8 mouse cellular contexts compared by ENCODE assay signal in genomic region chr11:69581814-69582213, GRCm38 (mm10). TPM values are rescaled to one million over a fixed set of nuclear protein-coding genes. Genes with fewer than 3 reads are reported as not detected.
DNase-seq lines count a peak whose midpoint lies in the region; ATAC-seq and TF ChIP-seq lines count a peak whose summit lies in the region.

No protein-coding gene starts in this region.

- no peak for DNase-seq in kidney, postnatal 14 days
- DNase-seq in hindbrain, postnatal 0 days (ENCODE audit: low spot score): peak; percentile 30
- DNase-seq in neural tube, embryonic 10.5 days (ENCODE audit: extremely low spot score, low spot score): peak; percentile 34
- DNase-seq in urinary bladder, adult 18-20 months (ENCODE audit: low spot score in 2 of 2): no peak
- DNase-seq in thymus, postnatal 4 days: no peak
- no peak for DNase-seq in kidney, postnatal 25 days

- H3K4me1 ChIP-seq in kidney, embryonic 14.5 days (ENCODE audit: control insufficient read depth, insufficient read depth, low read length): peaks cover 28% of the 10 kb centered on the region
- peaks cover 5% of the 10 kb centered on the region for H3K4me1 ChIP-seq in bone marrow, adult 2 months (ENCODE audit: control insufficient read depth, insufficient read depth, low read length)
- H3K4me1 ChIP-seq in hindbrain, postnatal 0 days (ENCODE audit: insufficient read depth, low read length): peaks cover 10% of the 10 kb centered on the region

- H3K27me3 ChIP-seq in kidney, embryonic 14.5 days (ENCODE audit: control insufficient read depth, insufficient read depth, low read length): no peaks in the 10 kb centered on the region
- no peaks in the 10 kb centered on the region for H3K27me3 ChIP-seq in hindbrain, postnatal 0 days (ENCODE audit: insufficient read depth, low read length)

- no peaks in the 10 kb centered on the region for H3K9me3 ChIP-seq in kidney, embryonic 14.5 days (ENCODE audit: control insufficient read depth, low read length)
- no peaks in the 10 kb centered on the region for H3K9me3 ChIP-seq in hindbrain, postnatal 0 days (ENCODE audit: low read length)

- H3K4me3 ChIP-seq in kidney, embryonic 14.5 days (ENCODE audit: low read length): peak overlapping the region; percentile 83
- H3K4me3 ChIP-seq in bone marrow, adult 2 months (replicated peaks; ENCODE audit: control insufficient read depth, low read depth, low read length): peak overlapping the region; percentile 90
- peak overlapping the region; percentile 80 for H3K4me3 ChIP-seq in hindbrain, postnatal 0 days (ENCODE audit: low read length)

- peak overlapping the region; percentile 93 for H3K4me2 ChIP-seq in kidney, embryonic 14.5 days (replicated peaks; ENCODE audit: low read depth, low read length)
- peak overlapping the region; percentile 90 for H3K4me2 ChIP-seq in hindbrain, postnatal 0 days (ENCODE audit: low read depth, low read length)

- no peak for TF ChIP-seq POLR2A in bone marrow, adult 2 months (IDR thresholded peaks at IDR 0.05; ENCODE audit: borderline replicate concordance, control insufficient read depth, low read depth, low read length)

- H3K36me3 ChIP-seq in kidney, embryonic 14.5 days (ENCODE audit: control insufficient read depth, insufficient read depth, low read length): peaks cover 19% of the 10 kb centered on the region; the same call in 1 of the 2 replicates
- no peaks in the 10 kb centered on the region for H3K36me3 ChIP-seq in hindbrain, postnatal 0 days (ENCODE audit: insufficient read depth, low read length)

- TF ChIP-seq CTCF in bone marrow, adult 2 months (IDR thresholded peaks at IDR 0.05; ENCODE audit: control insufficient read depth, insufficient read depth, low read length): no peak
- no peak for TF ChIP-seq CTCF in hindbrain, postnatal 0 days (IDR thresholded peaks at IDR 0.05; ENCODE audit: low read depth)

- no peak for ATAC-seq in kidney, embryonic 14.5 days (ENCODE audit: low FRiP score, low TSS enrichment)
- no peak for ATAC-seq in hindbrain, postnatal 0 days

- H3K27ac ChIP-seq in kidney, embryonic 14.5 days (ENCODE audit: low read depth, low read length): peak overlapping the region; percentile 97
- peak overlapping the region; percentile 92; the same call in 1 of the 2 replicates for H3K27ac ChIP-seq in bone marrow, adult 2 months (ENCODE audit: control insufficient read depth, insufficient read depth, low read depth, low read length, poor library complexity)
- H3K27ac ChIP-seq in hindbrain, postnatal 0 days: peak overlapping the region; percentile 96

- 1% methylated on average over 8 of the region's 8 CpGs for WGBS in kidney, embryonic 14.5 days
- 3% methylated on average over 8 of the region's 8 CpGs for WGBS in bone marrow, adult 2 months
- 1% methylated on average over 8 of the region's 8 CpGs for WGBS in hindbrain, postnatal 0 days

- H3K9ac ChIP-seq in kidney, embryonic 14.5 days (ENCODE audit: low read depth, low read length): peak overlapping the region; percentile 78
- H3K9ac ChIP-seq in hindbrain, postnatal 0 days (replicated peaks; ENCODE audit: low read length): peak overlapping the region; percentile 76

RNA-seq across cellular contexts. Expression of gene Trp53, which starts 1.7 kb away (rescaled TPM):
- polyA plus RNA-seq in kidney, embryonic 14.5 days (2014; fragmentation: Nextera tagmentation; extraction: Ambion mirVana): 214 and 219 TPM in 2 replicates
- polyA plus RNA-seq in bone marrow, adult 2 months (2011; ENCODE audit: insufficient read depth, insufficient read length, low replicate concordance, missing spikeins): 34.5 and 71.7 TPM in 2 replicates
- total RNA-seq in hindbrain, postnatal 0 days (2014; rRNA removed): 33.5 and 41.5 TPM in 2 replicates
- 36.6 and 37.4 TPM in 2 replicates for polyA plus RNA-seq in hindbrain, postnatal 0 days (2015; fragmentation: Nextera tagmentation; extraction: Ambion mirVana)

RNA-seq across cellular contexts. Expression of gene Wrap53, which starts 1.8 kb away (rescaled TPM):
- polyA plus RNA-seq in kidney, embryonic 14.5 days (2014; fragmentation: Nextera tagmentation; extraction: Ambion mirVana): 26.9 and 31.9 TPM in 2 replicates
- polyA plus RNA-seq in bone marrow, adult 2 months (2011; ENCODE audit: insufficient read depth, insufficient read length, low replicate concordance, missing spikeins): 28.1 and 36.2 TPM in 2 replicates
- 16.4 and 19.4 TPM in 2 replicates for total RNA-seq in hindbrain, postnatal 0 days (2014; rRNA removed)
- 12.8 and 13.8 TPM in 2 replicates for polyA plus RNA-seq in hindbrain, postnatal 0 days (2015; fragmentation: Nextera tagmentation; extraction: Ambion mirVana)

RNA-seq across cellular contexts. Expression of gene Efnb3, which starts 21.8 kb away (rescaled TPM):
- 3.9 and 9.0 TPM in 2 replicates for polyA plus RNA-seq in kidney, embryonic 14.5 days (2014; fragmentation: Nextera tagmentation; extraction: Ambion mirVana)
- 1.9 and 2.2 TPM in 2 replicates for polyA plus RNA-seq in bone marrow, adult 2 months (2011; ENCODE audit: insufficient read depth, insufficient read length, low replicate concordance, missing spikeins)
- 97.9 and 111 TPM in 2 replicates for total RNA-seq in hindbrain, postnatal 0 days (2014; rRNA removed)
- 93.3 and 94.4 TPM in 2 replicates for polyA plus RNA-seq in hindbrain, postnatal 0 days (2015; fragmentation: Nextera tagmentation; extraction: Ambion mirVana)

RNA-seq across cellular contexts. Expression of gene Atp1b2, which starts 23.9 kb away (rescaled TPM):
- 7.6 and 11.4 TPM in 2 replicates for polyA plus RNA-seq in kidney, embryonic 14.5 days (2014; fragmentation: Nextera tagmentation; extraction: Ambion mirVana)
- polyA plus RNA-seq in bone marrow, adult 2 months (2011; ENCODE audit: insufficient read depth, insufficient read length, low replicate concordance, missing spikeins): 12.1 and 16.9 TPM in 2 replicates
- total RNA-seq in hindbrain, postnatal 0 days (2014; rRNA removed): 185 and 210 TPM in 2 replicates
- 145 and 157 TPM in 2 replicates for polyA plus RNA-seq in hindbrain, postnatal 0 days (2015; fragmentation: Nextera tagmentation; extraction: Ambion mirVana)

RNA-seq across cellular contexts. Expression of gene Dnah2, which starts 32.9 kb away (rescaled TPM):
- 0.87 and 1.5 TPM in 2 replicates for polyA plus RNA-seq in kidney, embryonic 14.5 days (2014; fragmentation: Nextera tagmentation; extraction: Ambion mirVana)
- polyA plus RNA-seq in bone marrow, adult 2 months (2011; ENCODE audit: insufficient read depth, insufficient read length, low replicate concordance, missing spikeins): 0.90 and 1.4 TPM in 2 replicates
- total RNA-seq in hindbrain, postnatal 0 days (2014; rRNA removed): 3.9 and 4.9 TPM in 2 replicates
- 2.0 and 3.2 TPM in 2 replicates for polyA plus RNA-seq in hindbrain, postnatal 0 days (2015; fragmentation: Nextera tagmentation; extraction: Ambion mirVana)

Comparison
In these comparisons a context has a peak if more than half of its experiments do, and no peak if none do; other contexts are left out.
1. DNase-seq: peak in hindbrain, postnatal 0 days (single experiment) and neural tube, embryonic 10.5 days (single experiment); none in kidney, postnatal 14 days (single experiment), urinary bladder, adult 18-20 months (0 of 2), thymus, postnatal 4 days (single experiment) and kidney, postnatal 25 days (0 of 2).
2. Peak in every context shown above with its lines, with median percentiles within 50 percentile points of each other: H3K27ac ChIP-seq and H3K4me3 ChIP-seq.